Mouse (Mus musculus): ENCODE data around the gene Ppp1cb. TPM values are rescaled to one million over a fixed set of nuclear protein-coding genes. Genes with fewer than 3 reads are reported as not detected.

The Ppp1cb gene
- polyA plus RNA-seq (2014; fragmentation: Nextera tagmentation; extraction: Ambion mirVana), result 219 and 229 TPM in 2 replicates

GRCm38 (mm10) chr5:32458408-32459143, at the start of gene Ppp1cb:
Ppp1cb (plus strand) TSS chr5:32458843.
- no peaks in the 10 kb centered on the region for H3K36me3 ChIP-seq (ENCODE audit: control insufficient read depth, insufficient read depth, low read length)
- no peaks in the 10 kb centered on the region for H3K9me3 ChIP-seq (ENCODE audit: control insufficient read depth, low read length)
- peak within 1 kb of the TSS; percentile 42 for H3K4me2 ChIP-seq (replicated peaks; ENCODE audit: low read depth, low read length)
- peak; percentile 99 for ATAC-seq (ENCODE audit: low FRiP score, low TSS enrichment)
- no peaks in the 10 kb centered on the region for H3K27me3 ChIP-seq (ENCODE audit: control insufficient read depth, insufficient read depth, low read length)
- 2% methylated on average over 45 of the region's 54 CpGs for WGBS
- peak within 1 kb of the TSS; percentile 91 for H3K4me3 ChIP-seq (ENCODE audit: low read length)
- peak within 1 kb of the TSS; percentile 100 for H3K9ac ChIP-seq (ENCODE audit: low read depth, low read length)
- H3K4me1 ChIP-seq (ENCODE audit: control insufficient read depth, insufficient read depth, low read length), result peaks cover 22% of the 10 kb centered on the region; the same call in 1 of the 2 replicates
- peak within 1 kb of the TSS; percentile 99 for H3K27ac ChIP-seq (ENCODE audit: low read depth, low read length)

DNA sequence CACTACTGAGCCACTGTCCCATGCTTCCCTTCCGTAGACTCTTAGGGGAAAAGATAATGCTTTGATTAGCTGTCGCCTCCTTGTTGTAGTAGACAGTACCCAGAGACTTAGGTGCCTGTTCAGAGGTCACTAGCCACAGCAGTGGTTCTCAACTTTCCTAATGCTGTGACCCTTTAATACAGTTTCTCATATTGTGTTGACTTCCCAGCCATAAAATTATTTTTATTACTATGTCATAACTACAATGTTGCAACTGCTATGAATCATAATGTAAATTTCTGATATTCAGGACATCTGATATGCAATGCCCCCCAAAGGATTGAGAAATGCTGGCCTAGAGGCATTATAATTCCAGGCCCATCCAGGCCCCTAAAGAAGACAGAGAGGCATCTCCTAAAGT, 48.9 kb upstream of the Ppp1cb start:
- no peak overlapping the region for H3K9ac ChIP-seq (ENCODE audit: low read depth, low read length)
- no peak for ATAC-seq (ENCODE audit: low FRiP score, low TSS enrichment)
- WGBS, result 80% methylated on average over 2 of the region's 2 CpGs
- no peak overlapping the region for H3K4me2 ChIP-seq (replicated peaks; ENCODE audit: low read depth, low read length)
- no peak overlapping the region for H3K27ac ChIP-seq (ENCODE audit: low read depth, low read length)
- H3K4me1 ChIP-seq (ENCODE audit: control insufficient read depth, insufficient read depth, low read length), result peaks cover 13% of the 10 kb centered on the region
- H3K9me3 ChIP-seq (ENCODE audit: control insufficient read depth, low read length), result no peaks in the 10 kb centered on the region
- H3K27me3 ChIP-seq (ENCODE audit: control insufficient read depth, insufficient read depth, low read length), result no peaks in the 10 kb centered on the region
- no peak overlapping the region for H3K4me3 ChIP-seq (ENCODE audit: low read length)
- H3K36me3 ChIP-seq (ENCODE audit: control insufficient read depth, insufficient read depth, low read length), result no peaks in the 10 kb centered on the region

DNA sequence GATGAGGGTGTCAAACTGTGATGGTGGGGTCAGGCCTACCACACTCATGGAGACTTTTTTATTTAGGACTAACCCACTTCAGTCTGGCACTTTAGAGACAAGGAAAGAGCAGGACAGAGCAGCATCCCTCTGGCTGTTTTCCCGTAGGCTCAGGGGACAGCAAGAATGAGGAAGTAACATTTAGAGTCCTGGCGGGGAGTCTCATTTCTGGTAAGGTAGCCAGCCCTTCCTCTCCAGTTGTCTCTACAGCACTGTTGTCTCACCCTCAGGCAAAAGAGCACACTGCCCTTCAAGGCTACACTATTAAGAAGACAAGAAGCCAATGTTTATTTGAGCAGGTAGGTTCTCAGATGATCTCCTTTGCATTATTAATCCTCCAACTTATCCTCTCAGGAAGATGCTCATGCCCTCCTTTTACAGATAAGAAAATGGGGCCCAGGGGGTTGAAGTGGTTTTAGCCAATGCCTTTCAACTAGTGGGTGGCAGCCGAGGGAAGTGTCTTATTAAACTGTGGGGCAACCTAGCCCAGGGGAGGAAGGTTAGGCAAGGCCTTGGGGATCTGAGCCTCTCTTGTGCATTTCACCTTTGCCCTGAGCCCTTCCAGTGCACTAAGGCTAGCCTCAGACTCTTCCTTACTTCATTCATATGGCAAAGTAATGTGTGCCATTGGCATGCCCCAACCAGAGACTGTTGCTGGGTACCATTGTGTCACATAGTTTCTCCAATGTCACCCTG, 47.5 kb upstream of the Ppp1cb start:
- Histone ChIP-seq H3K27me3 (ENCODE audit: control insufficient read depth, insufficient read depth, low read length) (no peaks in the 10 kb centered on the region), H3K4me3 (ENCODE audit: low read length) (no peak overlapping the region), H3K27ac (ENCODE audit: low read depth, low read length) (no peak overlapping the region), H3K4me2 (replicated peaks; ENCODE audit: low read depth, low read length) (no peak overlapping the region), H3K9me3 (ENCODE audit: control insufficient read depth, low read length) (no peaks in the 10 kb centered on the region), H3K4me1 (ENCODE audit: control insufficient read depth, insufficient read depth, low read length) (peaks cover 13% of the 10 kb centered on the region), H3K9ac (ENCODE audit: low read depth, low read length) (no peak overlapping the region), H3K36me3 (ENCODE audit: control insufficient read depth, insufficient read depth, low read length) (no peaks in the 10 kb centered on the region)
- no peak for ATAC-seq (ENCODE audit: low FRiP score, low TSS enrichment)
- WGBS, result 83% methylated on average over 3 of the region's 3 CpGs

GRCm38 (mm10) chr5:32412186-32412950, 46.3 kb upstream of the Ppp1cb start:
- H3K36me3 ChIP-seq (ENCODE audit: control insufficient read depth, insufficient read depth, low read length), result no peaks in the 10 kb centered on the region
- peaks cover 19% of the 10 kb centered on the region for H3K4me1 ChIP-seq (ENCODE audit: control insufficient read depth, insufficient read depth, low read length)
- ATAC-seq (ENCODE audit: low FRiP score, low TSS enrichment), result peak; percentile 74

DNA sequence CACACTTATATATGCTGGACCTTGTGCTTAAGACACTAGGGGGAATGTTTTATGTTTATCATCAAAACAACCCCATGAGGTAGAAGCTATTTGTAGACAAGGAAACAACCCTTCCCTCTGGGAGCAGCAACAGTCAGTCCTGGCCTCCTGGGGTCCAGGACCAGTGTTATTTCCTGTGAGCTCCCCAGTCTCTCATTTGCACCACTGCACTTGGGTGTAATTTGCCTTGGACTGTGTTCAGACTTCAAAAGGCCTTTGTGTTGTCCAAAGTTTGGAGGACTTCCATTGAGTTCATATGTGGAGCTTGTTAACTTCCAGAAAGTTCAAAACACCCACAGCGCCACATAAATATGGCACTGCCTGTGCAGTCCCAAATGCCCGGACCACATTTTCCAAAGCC, 45.6 kb upstream of the Ppp1cb start:
- no peaks in the 10 kb centered on the region for H3K27me3 ChIP-seq (ENCODE audit: control insufficient read depth, insufficient read depth, low read length)
- H3K27ac ChIP-seq (ENCODE audit: low read depth, low read length), result peak overlapping the region; percentile 85
- no peak overlapping the region for H3K4me2 ChIP-seq (replicated peaks; ENCODE audit: low read depth, low read length)
- no peaks in the 10 kb centered on the region for H3K9me3 ChIP-seq (ENCODE audit: control insufficient read depth, low read length)
- no peak overlapping the region for H3K4me3 ChIP-seq (ENCODE audit: low read length)
- no peak for ATAC-seq (ENCODE audit: low FRiP score, low TSS enrichment)
- H3K9ac ChIP-seq (ENCODE audit: low read depth, low read length), result no peak overlapping the region
- no peaks in the 10 kb centered on the region for H3K36me3 ChIP-seq (ENCODE audit: control insufficient read depth, insufficient read depth, low read length)
- WGBS, result 46% methylated on average over 2 of the region's 2 CpGs
- peaks cover 19% of the 10 kb centered on the region for H3K4me1 ChIP-seq (ENCODE audit: control insufficient read depth, insufficient read depth, low read length)

More at GRCm38 (mm10) chr5:32412186-32412950, 46.3 kb upstream of the Ppp1cb start:
- no peak overlapping the region for H3K4me3 ChIP-seq (ENCODE audit: low read length)
- no peaks in the 10 kb centered on the region for H3K27me3 ChIP-seq (ENCODE audit: control insufficient read depth, insufficient read depth, low read length)
- 0% methylated on average over 1 of the region's 1 CpGs for WGBS
- H3K9me3 ChIP-seq (ENCODE audit: control insufficient read depth, low read length), result no peaks in the 10 kb centered on the region
- no peak overlapping the region for H3K4me2 ChIP-seq (replicated peaks; ENCODE audit: low read depth, low read length)
- no peak overlapping the region for H3K9ac ChIP-seq (ENCODE audit: low read depth, low read length)
- H3K27ac ChIP-seq (ENCODE audit: low read depth, low read length), result peak overlapping the region; percentile 85

GRCm38 (mm10) chr5:32413569-32413968, 45.1 kb upstream of the Ppp1cb start:
- Histone ChIP-seq H3K27me3 (ENCODE audit: control insufficient read depth, insufficient read depth, low read length) (no peaks in the 10 kb centered on the region), H3K36me3 (ENCODE audit: control insufficient read depth, insufficient read depth, low read length) (no peaks in the 10 kb centered on the region), H3K27ac (ENCODE audit: low read depth, low read length) (peak overlapping the region; percentile 85), H3K4me3 (ENCODE audit: low read length) (no peak overlapping the region), H3K4me1 (ENCODE audit: control insufficient read depth, insufficient read depth, low read length) (peaks cover 19% of the 10 kb centered on the region), H3K9me3 (ENCODE audit: control insufficient read depth, low read length) (no peaks in the 10 kb centered on the region), H3K4me2 (replicated peaks; ENCODE audit: low read depth, low read length) (no peak overlapping the region), H3K9ac (ENCODE audit: low read depth, low read length) (no peak overlapping the region)
- 51% methylated on average over 2 of the region's 2 CpGs for WGBS
- no peak for ATAC-seq (ENCODE audit: low FRiP score, low TSS enrichment)

DNA sequence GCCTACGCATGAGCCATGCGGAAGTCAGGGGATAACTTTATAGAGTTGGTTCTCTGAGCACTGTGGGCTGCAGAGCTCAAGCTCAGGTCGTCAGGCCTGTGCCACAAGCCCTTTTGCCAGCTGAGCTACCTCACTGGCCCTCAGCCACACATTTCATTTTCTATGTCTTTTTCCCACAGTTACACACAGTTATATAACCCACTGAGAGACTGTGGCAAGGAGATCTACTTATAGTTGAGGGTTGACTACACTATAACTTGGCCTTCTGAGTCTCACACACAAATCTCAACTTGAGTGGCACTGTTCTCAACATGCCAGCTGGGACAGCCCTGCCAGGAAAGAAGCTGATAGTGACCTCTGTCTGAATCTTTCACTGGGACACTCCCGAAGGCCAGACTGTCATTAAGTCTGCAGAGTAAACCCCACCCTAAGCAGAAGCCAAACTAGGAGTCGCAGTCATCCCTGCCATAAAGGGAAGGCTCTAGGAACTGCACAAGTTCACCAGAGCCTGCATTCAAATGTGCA, 44.1 kb upstream of the Ppp1cb start:
- Histone ChIP-seq H3K9me3 (ENCODE audit: control insufficient read depth, low read length) (no peaks in the 10 kb centered on the region), H3K36me3 (ENCODE audit: control insufficient read depth, insufficient read depth, low read length) (no peaks in the 10 kb centered on the region), H3K4me3 (ENCODE audit: low read length) (no peak overlapping the region), H3K4me2 (replicated peaks; ENCODE audit: low read depth, low read length) (no peak overlapping the region), H3K9ac (ENCODE audit: low read depth, low read length) (no peak overlapping the region), H3K27me3 (ENCODE audit: control insufficient read depth, insufficient read depth, low read length) (no peaks in the 10 kb centered on the region), H3K27ac (ENCODE audit: low read depth, low read length) (no peak overlapping the region), H3K4me1 (ENCODE audit: control insufficient read depth, insufficient read depth, low read length) (peaks cover 19% of the 10 kb centered on the region)
- no peak for ATAC-seq (ENCODE audit: low FRiP score, low TSS enrichment)
- WGBS, result 63% methylated on average over 5 of the region's 5 CpGs

DNA sequence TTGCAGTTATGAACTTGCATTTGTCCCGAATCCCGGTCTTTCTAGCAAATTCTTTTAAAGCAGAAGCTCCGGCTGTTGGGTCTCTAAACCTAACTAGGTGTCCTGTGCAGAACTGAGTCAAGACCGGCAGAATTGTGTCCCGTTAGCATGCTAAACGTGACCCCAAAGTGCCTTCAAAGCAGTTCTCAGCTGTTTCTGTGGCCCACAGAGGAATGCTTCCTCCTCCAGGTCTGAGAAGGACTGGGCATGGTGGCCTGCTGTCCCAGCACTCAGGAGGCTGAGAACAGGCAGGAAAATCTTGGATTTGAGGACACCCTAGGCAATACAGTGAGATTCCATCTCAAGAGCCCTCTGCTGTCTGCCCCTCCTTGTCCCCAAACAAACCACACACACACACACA, 43.1 kb upstream of the Ppp1cb start:
- Histone ChIP-seq H3K4me2 (replicated peaks; ENCODE audit: low read depth, low read length) (no peak overlapping the region), H3K9me3 (ENCODE audit: control insufficient read depth, low read length) (no peaks in the 10 kb centered on the region), H3K27ac (ENCODE audit: low read depth, low read length) (no peak overlapping the region), H3K9ac (ENCODE audit: low read depth, low read length) (no peak overlapping the region), H3K4me1 (ENCODE audit: control insufficient read depth, insufficient read depth, low read length) (peaks cover 19% of the 10 kb centered on the region), H3K4me3 (ENCODE audit: low read length) (no peak overlapping the region), H3K27me3 (ENCODE audit: control insufficient read depth, insufficient read depth, low read length) (no peaks in the 10 kb centered on the region), H3K36me3 (ENCODE audit: control insufficient read depth, insufficient read depth, low read length) (no peaks in the 10 kb centered on the region)
- no peak for ATAC-seq (ENCODE audit: low FRiP score, low TSS enrichment)
- WGBS, result 79% methylated on average over 6 of the region's 6 CpGs
